Mouse (Mus musculus): ENCODE data around the gene Cacna1c.
"Not testable (repeated sequence)": the region's sequence is repeated elsewhere in the genome, so short reads cannot be mapped to it uniquely, and the experiment has no call there.

Cacna1c gene

GRCm38 (mm10) chr6:119213375-119213774, 17.2 kb upstream of the Cacna1c start:
- in situ Hi-C loops (cut with MboI, MseI): no loop called here

- in situ Hi-C loops (cut with MboI, MseI): not testable (repeated sequence)
These were observed 9.8 kb upstream of the Cacna1c start for GRCm38 (mm10) chr6:119206006-119206405.

GRCm38 (mm10) chr6:119204915-119205314, 8.7 kb upstream of the Cacna1c start:
- in situ Hi-C loops (cut with MboI, MseI): no loop called here

- in situ Hi-C loops (cut with MboI, MseI): no loop called here
These were observed 8.1 kb upstream of the Cacna1c start for GRCm38 (mm10) chr6:119204286-119204685.

GRCm38 (mm10) chr6:119201575-119201974, 5.4 kb upstream of the Cacna1c start:
- in situ Hi-C loops (cut with MboI, MseI): no loop called here

GRCm38 (mm10) chr6:119200362-119200761, 4.1 kb upstream of the Cacna1c start:
- in situ Hi-C loops (cut with MboI, MseI): no loop called here

- in situ Hi-C loops (cut with MboI, MseI): no loop called here
These were observed 3.2 kb upstream of the Cacna1c start for GRCm38 (mm10) chr6:119199274-119199879.

- in situ Hi-C loops (cut with MboI, MseI): no loop called here
These were observed 2.5 kb upstream of the Cacna1c start for GRCm38 (mm10) chr6:119198534-119199273.

- in situ Hi-C loops (cut with MboI, MseI): no loop called here
These were observed 1.6 kb downstream of the Cacna1c start for GRCm38 (mm10) chr6:119194601-119195000.

GRCm38 (mm10) chr6:119194161-119194560, 2.1 kb downstream of the Cacna1c start:
- in situ Hi-C loops (cut with MboI, MseI): no loop called here

- in situ Hi-C loops (cut with MboI, MseI): no loop called here
These were observed 2.6 kb downstream of the Cacna1c start for GRCm38 (mm10) chr6:119193571-119194154.

GRCm38 (mm10) chr6:119191478-119191877, 4.7 kb downstream of the Cacna1c start:
- in situ Hi-C loops (cut with MboI, MseI): no loop called here

- in situ Hi-C loops (cut with MboI, MseI): no loop called here
These were observed 8.6 kb downstream of the Cacna1c start for GRCm38 (mm10) chr6:119187631-119188030.

GRCm38 (mm10) chr6:119186658-119187057, 9.6 kb downstream of the Cacna1c start:
- in situ Hi-C loops (cut with MboI, MseI): no loop called here

GRCm38 (mm10) chr6:119183781-119184180, 12.4 kb downstream of the Cacna1c start:
- in situ Hi-C loops (cut with MboI, MseI): no loop called here

- in situ Hi-C loops (cut with MboI, MseI): no loop called here
These were observed 14.0 kb downstream of the Cacna1c start for GRCm38 (mm10) chr6:119182211-119182610.

- in situ Hi-C loops (cut with MboI, MseI): no loop called here
These were observed 16.0 kb downstream of the Cacna1c start for GRCm38 (mm10) chr6:119180188-119180587.

GRCm38 (mm10) chr6:119177101-119177500, 19.1 kb downstream of the Cacna1c start:
- in situ Hi-C loops (cut with MboI, MseI): no loop called here

GRCm38 (mm10) chr6:119176103-119176502, 20.1 kb downstream of the Cacna1c start:
- in situ Hi-C loops (cut with MboI, MseI): no loop called here

GRCm38 (mm10) chr6:119175078-119175853, 21.0 kb downstream of the Cacna1c start, which contains the start of gene Dcp1b:
Gene Dcp1b (plus strand): TSS chr6:119175253.
- in situ Hi-C loops (cut with MboI, MseI): no loop called here

GRCm38 (mm10) chr6:119174307-119175074, 21.7 kb downstream of the Cacna1c start:
- in situ Hi-C loops (cut with MboI, MseI): no loop called here

Measured in T-helper 1 cell (primary cell).